ENCODE assay signal across 9 mouse cellular contexts in the genomic region with DNA sequence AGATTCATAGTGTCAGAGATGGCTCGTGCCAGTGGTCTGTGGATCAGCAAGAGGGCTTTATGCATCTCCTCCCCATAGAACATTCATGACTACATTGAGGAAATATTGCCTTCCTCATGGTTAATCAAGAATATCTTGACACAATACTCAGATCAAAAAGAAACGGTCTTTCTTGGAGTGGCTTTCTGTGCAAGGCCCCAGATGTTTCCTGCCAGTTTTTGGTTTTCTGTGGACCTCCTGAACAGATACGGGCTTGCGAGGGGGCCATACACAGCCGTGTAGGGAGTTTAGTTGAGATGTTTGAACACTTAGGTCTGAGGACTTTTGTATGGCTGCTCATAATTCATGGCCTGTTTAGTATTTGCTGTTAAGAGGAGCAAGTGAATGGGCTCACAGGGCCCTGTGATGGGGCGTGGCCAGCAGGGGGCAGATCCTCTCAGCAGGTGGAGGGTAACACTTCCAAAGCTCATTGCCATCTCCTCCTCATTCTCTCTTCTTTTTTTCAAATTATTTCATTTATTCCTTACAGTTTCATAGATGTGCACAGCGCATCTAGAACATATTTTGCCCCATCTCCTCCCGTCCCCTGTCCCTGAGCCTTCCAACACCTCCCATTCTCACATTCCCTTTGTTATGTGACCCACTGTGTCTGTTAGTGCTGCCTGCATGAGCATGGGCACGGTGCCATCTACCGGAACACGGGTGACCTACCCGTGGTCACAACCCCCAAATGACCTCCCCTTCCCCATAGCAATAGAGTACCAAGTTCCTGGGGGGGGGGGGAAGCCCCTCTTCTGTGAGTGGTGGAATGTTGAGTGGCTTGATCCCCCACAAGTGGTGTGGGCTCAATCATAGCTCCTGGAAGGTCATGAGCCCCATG.
A peak's percentile ranks its signal among the peaks of the same experiment; 100 is the strongest.
DNase-seq lines count a peak whose midpoint lies in the region; ATAC-seq and TF ChIP-seq lines count a peak whose summit lies in the region.
"Had no signal": no experiment of that assay in that cellular context is flagged by ENCODE, and none has a peak within 500 bp of the region (broad histone marks: within the 10 kb centered on the region; RNA-seq: fewer than 3 reads in every experiment).

No protein-coding gene starts in this region.

- no peak overlapping the region for H3K4me2 ChIP-seq in kidney, embryonic 16.5 days (replicated peaks; ENCODE audit: low read depth, low read length)
- H3K4me2 ChIP-seq in hindbrain, embryonic 14.5 days (replicated peaks), result no peak overlapping the region

- POLR2A ChIA-PET in Patski (lab: Charles Lee), result no interaction called here

- peak; percentile 18 for DNase-seq in kidney, adult 18-20 months
- DNase-seq in A20 (ENCODE audit: low read depth, low spot score) (peak; percentile 41), Patski (ENCODE audit: low read depth, low spot score) (no peak)
- DNase-seq in hindbrain, embryonic 14.5 days (ENCODE audit: low spot score), result no peak
- DNase-seq in layer of hippocampus, postnatal 10 days (ENCODE audit: low spot score in 2 of 2), result no peak
- DNase-seq in cerebellum, adult 18-20 months, result no peak

- CTCF ChIA-PET in Patski (lab: Charles Lee), result no interaction called here

- no peak overlapping the region for H3K4me3 ChIP-seq in kidney, embryonic 16.5 days (ENCODE audit: low read length)
- no peak overlapping the region for H3K4me3 ChIP-seq in hindbrain, embryonic 14.5 days (replicated peaks; ENCODE audit: low read length)

- peaks cover 7% of the 10 kb centered on the region for H3K4me1 ChIP-seq in kidney, embryonic 16.5 days (ENCODE audit: insufficient read depth, low read length)
- H3K4me1 ChIP-seq in hindbrain, embryonic 14.5 days (replicated peaks; ENCODE audit: control insufficient read depth, insufficient read depth, low read length), result peaks cover 17% of the 10 kb centered on the region; the same call in 1 of the 2 replicates

- peak; percentile 29 for TF ChIP-seq CTCF in Patski (IDR thresholded peaks at IDR 0.05)

- no peak overlapping the region for H3K27ac ChIP-seq in kidney, embryonic 16.5 days (ENCODE audit: low read length)
- H3K27ac ChIP-seq in hindbrain, embryonic 14.5 days, result no peak overlapping the region

- no peaks in the 10 kb centered on the region for H3K27me3 ChIP-seq in kidney, embryonic 16.5 days (ENCODE audit: insufficient read depth, low read length)
- H3K27me3 ChIP-seq in Patski, result no peaks in the 10 kb centered on the region
- H3K27me3 ChIP-seq in hindbrain, embryonic 14.5 days (ENCODE audit: control insufficient read depth, insufficient read depth, low read length), result no peaks in the 10 kb centered on the region

- 0 out of 2 replicates have a peak, but pooled peaks cover 4% of the 10 kb centered on the region for H3K9me3 ChIP-seq in kidney, embryonic 16.5 days (ENCODE audit: low read length)
- no peaks in the 10 kb centered on the region for H3K9me3 ChIP-seq in hindbrain, embryonic 14.5 days (ENCODE audit: control insufficient read depth, low read length)

- H3K9ac ChIP-seq in kidney, embryonic 16.5 days (replicated peaks; ENCODE audit: low read length), result no peak overlapping the region
- H3K9ac ChIP-seq in hindbrain, embryonic 14.5 days, result no peak overlapping the region

- in situ Hi-C loops in Patski (cut with MboI; ENCODE audit: low pct_unique_long_range_greater_than_20kb), result no loop called here

- H3K36me3 ChIP-seq in kidney, embryonic 16.5 days (ENCODE audit: insufficient read depth, low read length), result no peaks in the 10 kb centered on the region
- H3K36me3 ChIP-seq in hindbrain, embryonic 14.5 days (replicated peaks; ENCODE audit: control insufficient read depth, insufficient read depth), result no peaks in the 10 kb centered on the region

- WGBS in kidney, embryonic 16.5 days, result 74% methylated on average over 12 of the region's 12 CpGs
- 80% methylated on average over 12 of the region's 12 CpGs for WGBS in hindbrain, embryonic 14.5 days

- no peak for ATAC-seq in kidney, embryonic 16.5 days (ENCODE audit: low FRiP score, low TSS enrichment)
- no peak for ATAC-seq in Patski
- peak; percentile 59; the same call in 1 of the 2 replicates for ATAC-seq in megakaryocyte-erythroid progenitor cell, adult 5-6 weeks (replicated peaks; ENCODE audit: low FRiP score, low TSS enrichment, poor library complexity, severe bottlenecking)
- no peak for ATAC-seq in hindbrain, embryonic 14.5 days (ENCODE audit: low FRiP score)
- ATAC-seq: forebrain, embryonic 14.5 days had no signal

Comparison
In these comparisons a context has a peak if more than half of its experiments do, and no peak if none do; other contexts are left out.
1. DNase-seq: peak in kidney, adult 18-20 months (single experiment) and A20 (single experiment); none in Patski (single experiment), hindbrain, embryonic 14.5 days (single experiment), layer of hippocampus, postnatal 10 days (0 of 2) and cerebellum, adult 18-20 months (0 of 2).